Mouse (Mus musculus) embryonic facial prominence, embryonic 12.5 days (tissue): ENCODE data around the gene Ptpn21. TPM values are rescaled to one million over a fixed set of nuclear protein-coding genes. Genes with fewer than 3 reads are reported as not detected.

Experiments
- ATAC-seq: fragments of 200-750 bp; cut with Nextera tagmentation; 2 replicates; pipeline ENCODE4 v1.8.0; 2017; ENCODE audit not compliant: insufficient number of reproducible peaks, insufficient read depth, low FRiP score, low TSS enrichment
- H3K27ac ChIP-seq: fragments of 300-500 bp; sonication (generic); 2 replicates; pipeline ENCODE4 v1.5.1; 2016; ENCODE audit warnings: mild to moderate bottlenecking
- H3K27me3 ChIP-seq: fragments of 300-500 bp; sonication (generic); 2 replicates; pipeline ENCODE4 v1.6.1; 2016; ENCODE audit warnings: mild to moderate bottlenecking, moderate library complexity
- H3K36me3 ChIP-seq: fragments of 300-500 bp; sonication (generic); 2 replicates; pipeline ENCODE4 v1.6.1; 2016; ENCODE audit warnings: mild to moderate bottlenecking
- H3K4me1 ChIP-seq: fragments of 300-500 bp; sonication (generic); 2 replicates; pipeline ENCODE4 v1.6.1; 2016
- H3K4me2 ChIP-seq: fragments of 300-500 bp; sonication (generic); replicated peaks from 2 replicates; pipeline ENCODE4 v1.6.1; 2016; ENCODE audit warnings: mild to moderate bottlenecking, moderate library complexity
- H3K4me3 ChIP-seq: fragments of 300-500 bp; sonication (generic); 2 replicates; pipeline ENCODE4 v1.5.1; 2016; ENCODE audit warnings: mild to moderate bottlenecking
- H3K9ac ChIP-seq: fragments of 300-500 bp; sonication (generic); 2 replicates; pipeline ENCODE4 v1.6.1; 2016; ENCODE audit warnings: mild to moderate bottlenecking, moderate library complexity
- H3K9me3 ChIP-seq: fragments of 300-500 bp; sonication (generic); 2 replicates; pipeline ENCODE4 v1.6.1; 2016; ENCODE audit warnings: mild to moderate bottlenecking, moderate library complexity
- WGBS: fragments of 180-500 bp; shearing (Covaris S2); methylation state at CpG from one replicate; pipeline ENCODE4 v1.1.7; 2016; 5-methylcytosine and 5-hydroxymethylcytosine counted together
- polyA plus RNA-seq: library from polyadenylated mRNA; unstranded; fragments of >200 nt; fragmentation: Nextera tagmentation; extraction: Ambion mirVana; gene quantifications from 2 replicates; pipeline ENCODE4 v1.2.1, GENCODE M21; 2016

The Ptpn21 gene
- polyA plus RNA-seq, 1 experiment from 2014 or later: 7.0 TPM

GRCm38 (mm10) chr12:98720628-98721027, 16.6 kb downstream of the Ptpn21 start:
- Histone ChIP-seq H3K4me3 (no peak overlapping the region), H3K27me3 (no peaks in the 10 kb centered on the region), H3K4me1 (peaks cover 6% of the 10 kb centered on the region; the same call in 1 of the 2 replicates), H3K4me2 (no peak overlapping the region), H3K27ac (no peak overlapping the region), H3K36me3 (no peaks in the 10 kb centered on the region), H3K9me3 (no peaks in the 10 kb centered on the region), H3K9ac (no peak overlapping the region)
- WGBS: 49% methylated on average over 3 of the region's 3 CpGs
- ATAC-seq: no peak

GRCm38 (mm10) chr12:98716142-98716541, 21.1 kb downstream of the Ptpn21 start:
- no peaks in the 10 kb centered on the region for H3K36me3 ChIP-seq
- ATAC-seq: no peak
- WGBS: 84% methylated on average over 2 of the region's 2 CpGs

GRCm38 (mm10) chr12:98714757-98715156, 22.4 kb downstream of the Ptpn21 start:
- H3K4me3 ChIP-seq: no peak overlapping the region
- no peaks in the 10 kb centered on the region for H3K27me3 ChIP-seq
- no peaks in the 10 kb centered on the region for H3K9me3 ChIP-seq
- no peaks in the 10 kb centered on the region for H3K36me3 ChIP-seq
- WGBS: 15% methylated on average over 11 of the region's 11 CpGs
- peaks cover 19% of the 10 kb centered on the region; the same call in 1 of the 2 replicates for H3K4me1 ChIP-seq
- no peak overlapping the region for H3K27ac ChIP-seq
- H3K9ac ChIP-seq: no peak overlapping the region
- ATAC-seq: no peak
- no peak overlapping the region for H3K4me2 ChIP-seq

More at GRCm38 (mm10) chr12:98716142-98716541, 21.1 kb downstream of the Ptpn21 start:
- H3K27me3 ChIP-seq: no peaks in the 10 kb centered on the region
- peaks cover 26% of the 10 kb centered on the region; the same call in 1 of the 2 replicates for H3K4me1 ChIP-seq
- no peak overlapping the region for H3K9ac ChIP-seq
- H3K9me3 ChIP-seq: no peaks in the 10 kb centered on the region
- H3K4me2 ChIP-seq: no peak overlapping the region
- no peak overlapping the region for H3K27ac ChIP-seq
- H3K4me3 ChIP-seq: no peak overlapping the region

GRCm38 (mm10) chr12:98713621-98714103, 23.5 kb downstream of the Ptpn21 start:
- Histone ChIP-seq H3K4me2 (no peak overlapping the region), H3K4me1 (peaks cover 19% of the 10 kb centered on the region; the same call in 1 of the 2 replicates), H3K4me3 (no peak overlapping the region), H3K27me3 (no peaks in the 10 kb centered on the region), H3K36me3 (no peaks in the 10 kb centered on the region), H3K9ac (no peak overlapping the region), H3K27ac (no peak overlapping the region), H3K9me3 (no peaks in the 10 kb centered on the region)
- WGBS: 25% methylated on average over 7 of the region's 7 CpGs
- no peak for ATAC-seq

- no peaks in the 10 kb centered on the region for H3K27me3 ChIP-seq
- no peak for ATAC-seq
- no peak overlapping the region for H3K27ac ChIP-seq
- 72% methylated on average over 6 of the region's 6 CpGs for WGBS
- H3K36me3 ChIP-seq: no peaks in the 10 kb centered on the region
- H3K9me3 ChIP-seq: no peaks in the 10 kb centered on the region
- H3K4me3 ChIP-seq: no peak overlapping the region
- peaks cover 19% of the 10 kb centered on the region; the same call in 1 of the 2 replicates for H3K4me1 ChIP-seq
- H3K9ac ChIP-seq: no peak overlapping the region
- no peak overlapping the region for H3K4me2 ChIP-seq
Measured at GRCm38 (mm10) chr12:98712819-98713218, 24.4 kb downstream of the Ptpn21 start.

GRCm38 (mm10) chr12:98703961-98704360, 33.2 kb downstream of the Ptpn21 start:
- H3K4me2 ChIP-seq: no peak overlapping the region
- H3K36me3 ChIP-seq: no peaks in the 10 kb centered on the region
- H3K4me3 ChIP-seq: no peak overlapping the region
- H3K27me3 ChIP-seq: no peaks in the 10 kb centered on the region
- no peak for ATAC-seq
- no peaks in the 10 kb centered on the region for H3K4me1 ChIP-seq
- H3K27ac ChIP-seq: 0 out of 2 replicates have a peak overlapping the region, but pooled peaks have one; percentile 46
- H3K9me3 ChIP-seq: no peaks in the 10 kb centered on the region
- no peak overlapping the region for H3K9ac ChIP-seq
- 82% methylated on average over 10 of the region's 10 CpGs for WGBS

GRCm38 (mm10) chr12:98703554-98703953, 33.7 kb downstream of the Ptpn21 start:
- no peaks in the 10 kb centered on the region for H3K36me3 ChIP-seq
- H3K9ac ChIP-seq: no peak overlapping the region
- no peak for ATAC-seq
- WGBS: 57% methylated on average over 2 of the region's 2 CpGs
- H3K4me3 ChIP-seq: no peak overlapping the region
- no peaks in the 10 kb centered on the region for H3K27me3 ChIP-seq
- no peaks in the 10 kb centered on the region for H3K4me1 ChIP-seq
- no peak overlapping the region for H3K4me2 ChIP-seq
- no peaks in the 10 kb centered on the region for H3K9me3 ChIP-seq
- no peak overlapping the region for H3K27ac ChIP-seq

- no peak overlapping the region for H3K4me2 ChIP-seq
- H3K27ac ChIP-seq: no peak overlapping the region
- no peaks in the 10 kb centered on the region for H3K36me3 ChIP-seq
- no peaks in the 10 kb centered on the region for H3K4me1 ChIP-seq
- H3K9ac ChIP-seq: no peak overlapping the region
- WGBS: 84% methylated on average over 9 of the region's 9 CpGs
- H3K9me3 ChIP-seq: no peaks in the 10 kb centered on the region
- no peak for ATAC-seq
- H3K4me3 ChIP-seq: no peak overlapping the region
- H3K27me3 ChIP-seq: no peaks in the 10 kb centered on the region
Measured at GRCm38 (mm10) chr12:98701564-98701963, 35.6 kb downstream of the Ptpn21 start.

- no peak overlapping the region for H3K4me3 ChIP-seq
- no peak overlapping the region for H3K27ac ChIP-seq
- no peak overlapping the region for H3K4me2 ChIP-seq
- no peak overlapping the region for H3K9ac ChIP-seq
- no peaks in the 10 kb centered on the region for H3K27me3 ChIP-seq
- ATAC-seq: no peak
- H3K9me3 ChIP-seq: no peaks in the 10 kb centered on the region
- H3K36me3 ChIP-seq: 0 out of 2 replicates have a peak, but pooled peaks cover 2% of the 10 kb centered on the region
- 67% methylated on average over 5 of the region's 5 CpGs for WGBS
- no peaks in the 10 kb centered on the region for H3K4me1 ChIP-seq
Measured at GRCm38 (mm10) chr12:98697202-98697601, 40.0 kb downstream of the Ptpn21 start.

GRCm38 (mm10) chr12:98690230-98690629, 47.0 kb downstream of the Ptpn21 start:
- no peak overlapping the region for H3K4me2 ChIP-seq
- no peak overlapping the region for H3K27ac ChIP-seq
- 86% methylated on average over 8 of the region's 8 CpGs for WGBS

GRCm38 (mm10) chr12:98683574-98683973, 53.6 kb downstream of the Ptpn21 start:
- WGBS: 79% methylated on average over 6 of the region's 6 CpGs
- no peak overlapping the region for H3K4me2 ChIP-seq
- no peak overlapping the region for H3K4me3 ChIP-seq
- no peak overlapping the region for H3K27ac ChIP-seq
- no peaks in the 10 kb centered on the region for H3K9me3 ChIP-seq
- H3K36me3 ChIP-seq: peaks cover 33% of the 10 kb centered on the region
- H3K27me3 ChIP-seq: no peaks in the 10 kb centered on the region
- no peak for ATAC-seq
- no peak overlapping the region for H3K9ac ChIP-seq
- H3K4me1 ChIP-seq: no peaks in the 10 kb centered on the region

More at GRCm38 (mm10) chr12:98690230-98690629, 47.0 kb downstream of the Ptpn21 start:
- no peak for ATAC-seq
- Histone ChIP-seq H3K9ac (no peak overlapping the region), H3K9me3 (no peaks in the 10 kb centered on the region), H3K4me3 (no peak overlapping the region), H3K27me3 (no peaks in the 10 kb centered on the region), H3K36me3 (peaks cover 19% of the 10 kb centered on the region), H3K4me1 (no peaks in the 10 kb centered on the region)

GRCm38 (mm10) chr12:98683171-98683570, 54.0 kb downstream of the Ptpn21 start:
- Histone ChIP-seq H3K36me3 (peaks cover 33% of the 10 kb centered on the region), H3K27me3 (no peaks in the 10 kb centered on the region), H3K9ac (no peak overlapping the region), H3K9me3 (no peaks in the 10 kb centered on the region), H3K4me2 (no peak overlapping the region), H3K4me1 (no peaks in the 10 kb centered on the region), H3K4me3 (no peak overlapping the region), H3K27ac (no peak overlapping the region)
- WGBS: 77% methylated on average over 11 of the region's 11 CpGs
- ATAC-seq: no peak
